Mouse (Mus musculus): ENCODE measurements around the gene Gpn1.
A peak's percentile ranks its signal among the peaks of the same experiment; 100 is the strongest.

Gpn1 gene

DNA sequence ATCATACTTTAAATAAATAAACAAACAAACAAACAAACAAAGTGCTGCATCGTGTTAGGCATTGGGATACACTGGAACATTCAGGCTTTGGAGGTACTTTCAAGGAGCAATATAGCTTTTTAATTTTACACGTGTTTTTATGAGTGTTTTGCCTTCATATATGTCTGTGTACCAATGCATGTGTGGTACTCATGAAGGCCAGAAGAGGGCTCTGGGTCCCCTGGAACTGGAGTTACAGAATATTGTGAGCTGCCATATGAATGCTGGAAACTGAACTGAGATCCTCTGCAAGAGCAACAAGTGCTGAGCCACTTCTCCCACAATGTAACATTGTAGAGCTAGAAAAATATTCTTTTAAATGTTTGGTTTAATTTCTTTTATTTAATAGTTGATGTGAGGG, 40.7 kb downstream of the Gpn1 start:
- DNase-seq (ENCODE audit: extremely low read depth, insufficient read length, low spot score), result no peak

DNA sequence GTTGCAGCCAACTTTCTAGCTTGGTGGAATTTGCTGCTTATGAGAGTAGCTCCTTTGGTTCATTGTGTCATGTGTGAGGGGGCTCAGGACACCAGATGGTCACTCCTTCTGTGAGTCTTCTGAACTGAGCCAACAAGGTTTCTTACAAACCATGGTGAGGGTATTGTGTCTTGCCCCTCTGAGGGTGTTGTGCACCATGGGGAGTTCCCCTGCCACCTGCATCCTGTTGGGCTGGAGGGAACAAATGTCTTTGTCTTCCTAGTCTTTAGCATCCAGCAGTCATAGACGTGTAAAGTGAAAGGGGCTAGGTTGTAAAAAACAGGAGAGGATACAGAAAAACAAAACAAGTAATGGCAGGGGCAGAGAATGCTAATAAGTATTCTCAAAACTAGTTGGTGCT, 64.9 kb downstream of the Gpn1 start:
- DNase-seq (ENCODE audit: extremely low read depth, insufficient read length, low spot score), result no peak

DNA sequence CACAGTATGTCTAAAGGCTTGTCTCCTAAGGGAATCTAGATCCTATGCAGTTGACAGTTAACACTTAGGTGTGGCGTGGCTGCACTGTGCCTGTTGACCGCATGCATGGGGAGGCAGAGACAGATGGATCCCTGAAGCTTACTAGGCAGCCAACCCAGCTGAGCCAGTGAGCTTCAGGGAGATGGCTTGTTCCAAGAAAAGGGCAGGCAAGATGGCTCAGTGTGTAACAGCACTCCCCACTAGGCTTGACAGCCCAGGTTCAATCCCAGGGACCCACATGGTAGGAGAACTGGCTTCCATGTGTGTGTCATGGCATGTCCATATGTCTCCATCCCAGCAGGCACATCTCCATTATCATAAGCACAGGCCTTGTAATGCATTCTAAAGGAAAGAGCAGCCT, 65.8 kb downstream of the Gpn1 start:
- DNase-seq (ENCODE audit: extremely low read depth, insufficient read length, low spot score), result no peak

DNA sequence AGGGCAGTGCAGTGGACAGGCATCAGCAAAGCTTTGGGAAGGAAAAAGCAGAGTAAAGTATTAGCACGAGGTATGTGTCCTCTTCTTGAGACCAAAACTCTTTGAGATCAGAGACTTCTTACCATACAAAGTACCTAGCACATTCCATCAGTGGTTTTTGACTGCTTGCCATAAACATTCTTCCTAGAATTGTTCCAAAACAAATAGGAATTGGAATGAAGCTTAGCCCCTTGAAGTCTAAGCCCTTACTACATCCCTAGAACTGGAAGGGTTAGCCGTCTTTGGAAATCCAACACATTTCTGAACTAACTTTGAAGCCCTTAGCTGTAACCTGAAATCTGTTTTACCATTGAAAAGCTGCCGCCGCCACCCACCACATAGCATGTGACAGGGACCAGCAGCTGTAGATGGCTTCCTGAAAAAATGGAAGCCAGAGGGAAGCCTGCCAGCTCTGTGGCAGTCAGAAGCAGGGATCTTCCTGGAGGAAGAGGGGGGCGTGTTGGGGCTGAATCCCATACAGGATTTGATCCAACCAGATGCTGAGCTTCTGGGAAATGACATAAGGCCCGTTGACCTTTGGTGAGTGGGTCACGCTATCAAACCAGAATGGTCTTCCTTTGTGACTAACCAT, 67.6 kb downstream of the Gpn1 start:
- peak; percentile 54 for DNase-seq (ENCODE audit: extremely low read depth, insufficient read length, low spot score)
